Mouse (Mus musculus) heart, adult 2 months (tissue): ENCODE measurements around the gene Slco3a1. TPM values are rescaled to one million over a fixed set of nuclear protein-coding genes. Genes with fewer than 3 reads are reported as not detected.

Experiments used
- DNase-seq, 2 experiments: peaks; one replicate each; pipeline ENCODE4 v3.0.0; 2021
- H3K27ac ChIP-seq: fragments of 200-600 bp; 2 replicates; pipeline ENCODE4 v1.8.1; 2022
- H3K27me3 ChIP-seq: fragments of 200-500 bp; 2 replicates; pipeline ENCODE4 v1.6.1; 2012; ENCODE audit warnings: mild to moderate bottlenecking, low read length, inconsistent platforms, mixed read lengths; ENCODE audit not compliant: control insufficient read depth, insufficient read depth
- H3K36me3 ChIP-seq: fragments of 200-500 bp; 2 replicates; pipeline ENCODE4 v1.6.1; 2012; ENCODE audit warnings: low read length, inconsistent platforms; ENCODE audit not compliant: control insufficient read depth, insufficient read depth
- H3K4me1 ChIP-seq: fragments of 200-500 bp; 2 replicates; pipeline ENCODE4 v1.6.1; 2011; ENCODE audit warnings: low read length; ENCODE audit not compliant: control insufficient read depth, insufficient read depth
- H3K4me3 ChIP-seq: fragments of 200-600 bp; 2 replicates; pipeline ENCODE4 v1.8.1; 2022
- H3K79me2 ChIP-seq: fragments of 200-500 bp; replicated peaks from 2 replicates; pipeline ENCODE4 v1.6.1; 2012; ENCODE audit warnings: mild to moderate bottlenecking, inconsistent platforms, low read length, moderate library complexity, mixed read lengths; ENCODE audit not compliant: control insufficient read depth, insufficient read depth
- H3K9ac ChIP-seq: fragments of 200-500 bp; 2 replicates; pipeline ENCODE4 v1.6.1; 2012; ENCODE audit warnings: low read depth, mild to moderate bottlenecking, control low read depth, inconsistent platforms, low read length, mixed read lengths
- CTCF ChIP-seq: fragments of 200-600 bp; IDR thresholded peaks from 2 replicates; pipeline ENCODE4 v1.8.1; 2022; ENCODE audit warnings: antibody characterized with exemption, mild to moderate bottlenecking, moderate library complexity
- EP300 ChIP-seq: fragments of 200-500 bp; IDR thresholded peaks from 2 replicates; pipeline ENCODE4 v1.6.1; 2011; ENCODE audit warnings: low read depth, low read length, control low read depth; ENCODE audit not compliant: insufficient read depth
- POLR2A ChIP-seq: fragments of 200-500 bp; IDR thresholded peaks from 2 replicates; pipeline ENCODE4 v1.6.1; 2011; ENCODE audit warnings: mild to moderate bottlenecking, low read depth, low read length, control low read depth; ENCODE audit not compliant: insufficient read depth
- WGBS: fragments of 180-500 bp; shearing (Covaris S2); methylation state at CpG from one replicate; pipeline ENCODE4 v1.1.7; 2018; 5-methylcytosine and 5-hydroxymethylcytosine counted together
- intact Hi-C: fragments of 180-260 bp; cut with DNase I; formaldehyde crosslinking; loops from one replicate; pipeline ENCODE4 v1.15.1; 2025
- polyA plus RNA-seq: library from polyadenylated mRNA; depleted of rRNA; stranded (reverse); fragments of >200 nt; gene quantifications from 2 replicates; pipeline ENCODE4 v1.2.3, GENCODE M21; 2012
- total RNA-seq, 2 experiments: library from RNA; stranded (reverse); gene quantifications; 2 replicates each; pipeline ENCODE4 v1.2.3; 2021

Gene Slco3a1
- total and polyA plus RNA-seq, 3 experiments: 93.1 to 146 (median 124) TPM

- TF ChIP-seq EP300 (no peak), CTCF (no peak), POLR2A (no peak)
- no peak for DNase-seq
- WGBS: 91% methylated on average over 7 of the region's 7 CpGs
- no peaks in the 10 kb centered on the region for H3K79me2 ChIP-seq
- H3K36me3 ChIP-seq: no peaks in the 10 kb centered on the region
- H3K4me3 ChIP-seq: no peak overlapping the region
- no peak overlapping the region for H3K27ac ChIP-seq
- H3K27me3 ChIP-seq: no peaks in the 10 kb centered on the region
- H3K4me1 ChIP-seq: no peaks in the 10 kb centered on the region
- H3K9ac ChIP-seq: no peak overlapping the region
- intact Hi-C loops: no loop called here
Observed at GRCm38 (mm10) chr7:74348318-74348890, 206.2 kb downstream of the Slco3a1 start.

- no peak for TF ChIP-seq CTCF
- no peak for TF ChIP-seq EP300
- TF ChIP-seq POLR2A: no peak
- Histone ChIP-seq H3K79me2 (no peaks in the 10 kb centered on the region), H3K27ac (no peak overlapping the region), H3K4me3 (no peak overlapping the region), H3K9ac (no peak overlapping the region), H3K36me3 (no peaks in the 10 kb centered on the region), H3K27me3 (no peaks in the 10 kb centered on the region), H3K4me1 (no peaks in the 10 kb centered on the region)
- DNase-seq: no peak
- WGBS: 85% methylated on average over 9 of the region's 9 CpGs
- intact Hi-C loops: no loop called here
Observed at GRCm38 (mm10) chr7:74347026-74347425, 207.6 kb downstream of the Slco3a1 start.

GRCm38 (mm10) chr7:74346451-74346850 is 208.1 kb downstream of the Slco3a1 start:
- H3K4me3 ChIP-seq: no peak overlapping the region
- intact Hi-C loops: no loop called here
- WGBS: 84% methylated on average over 3 of the region's 3 CpGs
- H3K27ac ChIP-seq: no peak overlapping the region
- no peak overlapping the region for H3K9ac ChIP-seq
- no peaks in the 10 kb centered on the region for H3K36me3 ChIP-seq
- H3K79me2 ChIP-seq: no peaks in the 10 kb centered on the region
- no peaks in the 10 kb centered on the region for H3K27me3 ChIP-seq
- TF ChIP-seq EP300 (no peak), POLR2A (no peak)
- DNase-seq: no peak
- H3K4me1 ChIP-seq: no peaks in the 10 kb centered on the region

GRCm38 (mm10) chr7:74341149-74341805 is 213.3 kb downstream of the Slco3a1 start:
- Histone ChIP-seq H3K36me3 (no peaks in the 10 kb centered on the region), H3K27ac (no peak overlapping the region), H3K4me3 (no peak overlapping the region), H3K9ac (no peak overlapping the region), H3K27me3 (no peaks in the 10 kb centered on the region), H3K4me1 (peaks cover 2% of the 10 kb centered on the region), H3K79me2 (no peaks in the 10 kb centered on the region)
- no peak for TF ChIP-seq EP300
- TF ChIP-seq CTCF: no peak
- TF ChIP-seq POLR2A: no peak
- 73% methylated on average over 4 of the region's 4 CpGs for WGBS
- intact Hi-C loops: no loop called here
- DNase-seq: no peak

- TF ChIP-seq POLR2A (no peak), EP300 (no peak), CTCF (no peak)
- intact Hi-C loops: no loop called here
- 65% methylated on average over 8 of the region's 8 CpGs for WGBS
Observed at GRCm38 (mm10) chr7:74340419-74340954, 214.1 kb downstream of the Slco3a1 start.

More at GRCm38 (mm10) chr7:74340419-74340954, 214.1 kb downstream of the Slco3a1 start:
- Histone ChIP-seq H3K27me3 (no peaks in the 10 kb centered on the region), H3K9ac (no peak overlapping the region), H3K4me1 (peaks cover 2% of the 10 kb centered on the region), H3K27ac (no peak overlapping the region), H3K4me3 (no peak overlapping the region), H3K79me2 (no peaks in the 10 kb centered on the region), H3K36me3 (no peaks in the 10 kb centered on the region)
- DNase-seq: no peak
